Comparison of ENCODE assay signal across 9 mouse cellular contexts in the genomic region with DNA sequence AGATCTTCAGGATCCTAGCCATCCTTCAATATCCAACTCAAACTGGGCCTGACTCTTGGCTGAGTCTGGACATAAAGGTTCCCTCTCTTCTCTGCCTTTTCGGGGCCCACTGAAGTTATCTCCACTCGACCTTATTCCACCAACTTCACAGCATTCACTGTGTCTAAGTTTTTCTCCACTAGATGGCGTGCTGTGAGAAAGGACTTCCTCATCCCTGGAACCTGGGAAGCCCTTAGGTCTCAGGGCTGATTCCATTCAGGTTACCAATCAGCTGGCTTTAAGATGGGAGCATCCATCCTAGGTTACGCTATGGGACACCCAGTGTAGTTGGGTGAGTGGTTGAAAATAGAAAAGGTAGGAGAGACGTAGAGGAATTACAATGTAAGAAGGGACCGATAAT. TPM values are rescaled to one million over a fixed set of nuclear protein-coding genes. Genes with fewer than 3 reads are reported as not detected.
DNase-seq lines count a peak whose midpoint lies in the region; ATAC-seq and TF ChIP-seq lines count a peak whose summit lies in the region.
"Had no signal": no experiment of that assay in that cellular context is flagged by ENCODE, and none has a peak within 500 bp of the region (broad histone marks: within the 10 kb centered on the region; RNA-seq: fewer than 3 reads in every experiment).

No protein-coding gene starts in this region.

- H3K9me3 ChIP-seq in liver, embryonic 12.5 days (replicated peaks): no peaks in the 10 kb centered on the region

- 53% methylated on average over 6 of the region's 6 CpGs for WGBS in liver, adult 2 months
- 54% methylated on average over 6 of the region's 6 CpGs for WGBS in liver, embryonic 12.5 days (ENCODE audit: insufficient replicate concordance)
- 56% methylated on average over 6 of the region's 6 CpGs for WGBS in bone marrow, adult 2 months

- H3K4me3 ChIP-seq in liver, adult 2 months (ENCODE audit: insufficient read depth, low read depth, low read length): no peak overlapping the region
- H3K4me3 ChIP-seq in liver, embryonic 12.5 days: no peak overlapping the region
- no peak overlapping the region for H3K4me3 ChIP-seq in bone marrow, adult 2 months (replicated peaks; ENCODE audit: control insufficient read depth, low read depth, low read length)

- no peaks in the 10 kb centered on the region for H3K4me1 ChIP-seq in liver, adult 2 months (ENCODE audit: control insufficient read depth, insufficient read depth, low read length)
- no peaks in the 10 kb centered on the region for H3K4me1 ChIP-seq in liver, embryonic 12.5 days
- no peaks in the 10 kb centered on the region for H3K4me1 ChIP-seq in bone marrow, adult 2 months (ENCODE audit: control insufficient read depth, insufficient read depth, low read length)

- no peak overlapping the region for H3K4me2 ChIP-seq in liver, embryonic 12.5 days

- H3K9ac ChIP-seq in liver, adult 2 months (ENCODE audit: low read depth, low read length): no peak overlapping the region
- no peak overlapping the region for H3K9ac ChIP-seq in liver, embryonic 12.5 days

- no peak for TF ChIP-seq POLR2A in liver, adult 2 months (IDR thresholded peaks at IDR 0.05; ENCODE audit: extremely low read depth, insufficient read depth, low read length)
- no peak for TF ChIP-seq POLR2A in bone marrow, adult 2 months (IDR thresholded peaks at IDR 0.05; ENCODE audit: borderline replicate concordance, control insufficient read depth, low read depth, low read length)

- no peak for ATAC-seq in liver, embryonic 12.5 days
- peak; percentile 55 for ATAC-seq in megakaryocyte-erythroid progenitor cell, adult 5-6 weeks (replicated peaks; ENCODE audit: low FRiP score, low TSS enrichment, poor library complexity, severe bottlenecking)

- H3K27ac ChIP-seq in liver, adult 2 months (replicated peaks; ENCODE audit: insufficient read depth, low read depth, low read length): no peak overlapping the region
- H3K27ac ChIP-seq in liver, embryonic 12.5 days: no peak overlapping the region
- no peak overlapping the region for H3K27ac ChIP-seq in bone marrow, adult 2 months (ENCODE audit: control insufficient read depth, insufficient read depth, low read depth, low read length, poor library complexity)

- no peaks in the 10 kb centered on the region for H3K36me3 ChIP-seq in liver, adult 2 months (ENCODE audit: control insufficient read depth, insufficient read depth, low read length)
- H3K36me3 ChIP-seq in liver, embryonic 12.5 days: no peaks in the 10 kb centered on the region

- no peak for TF ChIP-seq CTCF in liver, adult 2 months (IDR thresholded peaks at IDR 0.05; ENCODE audit: low read depth, low read length)
- peak; percentile 30; the same call in 1 of the 2 replicates for TF ChIP-seq CTCF in bone marrow, adult 2 months (IDR thresholded peaks at IDR 0.05; ENCODE audit: control insufficient read depth, insufficient read depth, low read length)

- no peaks in the 10 kb centered on the region for H3K27me3 ChIP-seq in liver, adult 2 months (ENCODE audit: control insufficient read depth, insufficient read depth, low read length)
- no peaks in the 10 kb centered on the region for H3K27me3 ChIP-seq in liver, embryonic 12.5 days (replicated peaks)

- no peaks in the 10 kb centered on the region for H3K79me2 ChIP-seq in liver, adult 2 months (ENCODE audit: control insufficient read depth, insufficient read depth, low read length)

- peak; percentile 26 for DNase-seq in adrenal gland, postnatal 14 days
- DNase-seq in adrenal gland, postnatal 25 days: no peak
- peak; percentile 19 for DNase-seq in liver, adult 2 months (ENCODE audit: extremely low read depth, low read depth, low spot score)
- no peak for DNase-seq in urinary bladder, adult 2 months (ENCODE audit: low spot score)
- DNase-seq in right cerebral cortex, postnatal 25 days: no peak
- DNase-seq: kidney, postnatal 14 days had no signal

RNA-seq across cellular contexts. Expression of a gene that starts 7.7 kb away (rescaled TPM):
- total RNA-seq in adrenal gland, postnatal 14 days (2021): 57.7 and 60.3 TPM in 2 replicates
- total RNA-seq in adrenal gland, postnatal 25 days (2021): 50.9 and 55.6 TPM in 2 replicates
- 3.6 and 4.6 TPM in 2 replicates for total RNA-seq in liver, adult 2 months (2014; rRNA removed)
- polyA plus RNA-seq in liver, adult 2 months (2012; rRNA removed): 4.8 and 6.3 TPM in 2 replicates
- polyA plus RNA-seq in liver, embryonic 12.5 days (2016; fragmentation: Nextera tagmentation; extraction: Ambion mirVana): 4.1 and 4.3 TPM in 2 replicates
- polyA plus RNA-seq in bone marrow, adult 2 months (2011; ENCODE audit: insufficient read depth, insufficient read length, low replicate concordance, missing spikeins): 10.0 and 19.7 TPM in 2 replicates
- not detected in 2 replicates for total RNA-seq in megakaryocyte-erythroid progenitor cell, adult 5-6 weeks (2014; fragmentation: Nextera tagmentation)
- total RNA-seq in megakaryocyte-erythroid progenitor cell, adult 5-6 weeks (2017): not detected in 2 replicates
- 143 and 164 TPM in 2 replicates for polyA plus RNA-seq in urinary bladder, adult 2 months (2012; rRNA removed)

Comparison
In these comparisons a context has a peak if more than half of its experiments do, and no peak if none do; other contexts are left out.
1. DNase-seq: peak in adrenal gland, postnatal 14 days (single experiment) and liver, adult 2 months (single experiment); none in adrenal gland, postnatal 25 days (single experiment), urinary bladder, adult 2 months (single experiment) and right cerebral cortex, postnatal 25 days (single experiment).